Mouse (Mus musculus) liver, embryonic 14 days (tissue): ENCODE results near the gene Olfr504. TPM values are rescaled to one million over a fixed set of nuclear protein-coding genes. Genes with fewer than 3 reads are reported as not detected.

Source experiments
- polyA plus RNA-seq: library from polyadenylated mRNA; depleted of rRNA; stranded (reverse); fragments of >200 nt; gene quantifications from 2 replicates; pipeline ENCODE4 v1.2.3, GENCODE M21; 2012; rRNA removed

Gene Olfr504
- polyA plus RNA-seq: not detected in 2 replicates

GRCm38 (mm10) chr7:108565693-108566092 is at the start of gene Olfr504:
Gene Olfr504 (minus strand): TSS chr7:108565793.

GRCm38 (mm10) chr7:108610487-108610886 is 44.9 kb upstream of the Olfr504 start, which contains the start of gene Olfr506:
Gene Olfr506 (plus strand): TSS chr7:108610787.

DNA sequence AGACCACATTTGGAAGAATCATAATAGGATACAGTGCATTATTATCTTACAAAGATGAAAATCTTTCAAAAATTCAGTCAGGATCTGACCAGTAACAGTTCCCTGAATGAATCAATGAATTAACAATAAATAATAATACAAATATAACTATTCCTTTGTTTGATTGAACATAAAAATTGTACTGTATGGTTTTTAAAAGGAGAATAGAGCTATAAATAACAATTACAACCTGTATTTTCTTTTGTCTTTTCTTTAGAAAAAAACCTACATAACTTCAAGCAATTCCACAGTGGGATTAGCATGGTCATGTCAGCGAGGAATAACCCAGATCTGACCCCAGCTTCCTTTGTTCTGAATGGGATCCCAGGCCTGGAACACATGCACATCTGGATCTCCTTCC is 21.4 kb downstream of the Olfr504 start, which contains the start of gene Olfr503:
Gene Olfr503, plus strand, starts transcription at position 301 of the 400 bp plus-strand sequence.

DNA sequence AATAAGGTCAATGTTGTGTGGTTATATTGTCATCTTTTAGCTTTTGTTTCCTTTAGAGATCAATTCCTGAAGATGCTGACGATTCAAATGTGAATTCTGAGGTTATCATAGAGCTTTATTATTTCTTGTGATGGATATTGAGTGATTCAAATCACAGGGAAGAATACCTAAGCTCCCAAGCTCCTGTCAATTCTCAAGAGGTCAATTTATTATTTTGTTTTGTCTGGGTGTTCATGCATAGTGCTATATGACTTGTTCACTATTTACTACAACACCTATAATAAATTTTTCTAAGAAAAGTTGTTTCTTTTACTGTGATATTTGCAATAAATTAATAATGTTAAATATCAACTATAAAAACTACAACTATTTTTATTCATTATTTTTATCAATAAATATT is 40.6 kb downstream of the Olfr504 start, which contains the start of gene Olfr502:
Gene Olfr502, minus strand, starts transcription at position 101 of the 400 bp plus-strand sequence.

Other genes starting within 250 kb of the Olfr504 start
- gene Olfr492, start 242.1 kb downstream of the Olfr504 start, polyA plus RNA-seq: not detected in 2 replicates
- gene Olfr493, start 218.8 kb downstream of the Olfr504 start, polyA plus RNA-seq: not detected in 2 replicates
- not detected in 2 replicates for gene Olfr494, start 200.5 kb downstream of the Olfr504 start, polyA plus RNA-seq
- gene Olfr495, start 172.6 kb downstream of the Olfr504 start, polyA plus RNA-seq: not detected in 2 replicates
- not detected in 2 replicates for gene Olfr497, start 145.4 kb downstream of the Olfr504 start, polyA plus RNA-seq
- gene Olfr498, start 100.5 kb downstream of the Olfr504 start, polyA plus RNA-seq: not detected in 2 replicates
- gene Olfr502, start 40.7 kb downstream of the Olfr504 start, polyA plus RNA-seq: not detected in 2 replicates
- gene Olfr503, start 21.3 kb downstream of the Olfr504 start, polyA plus RNA-seq: not detected in 2 replicates
- gene Olfr506, start 45.0 kb upstream of the Olfr504 start, polyA plus RNA-seq: not detected in 2 replicates
- not detected in 2 replicates for gene Olfr507, start 56.0 kb upstream of the Olfr504 start, polyA plus RNA-seq
- gene Olfr508, start 64.2 kb upstream of the Olfr504 start, polyA plus RNA-seq: not detected in 2 replicates
- gene Olfr509, start 86.1 kb upstream of the Olfr504 start, polyA plus RNA-seq: not detected in 2 replicates
- not detected in 2 replicates for gene Olfr510, start 100.6 kb upstream of the Olfr504 start, polyA plus RNA-seq
- not detected in 2 replicates for gene Olfr512, start 147.5 kb upstream of the Olfr504 start, polyA plus RNA-seq
- gene Olfr513, start 185.2 kb upstream of the Olfr504 start, polyA plus RNA-seq: not detected in 2 replicates